17 mouse cellular contexts compared by ENCODE assay signal in genomic region chr13:34235056-34235455, GRCm38 (mm10).
"Had no signal": no experiment of that assay in that cellular context is flagged by ENCODE, and none has a peak within 500 bp of the region (broad histone marks: within the 10 kb centered on the region; RNA-seq: fewer than 3 reads in every experiment).

No protein-coding gene starts in this region.

- DNase-seq: layer of hippocampus, adult 9-11 months; liver, embryonic 13.5 days; lung, adult 2 months; lung, postnatal 14 days; midbrain, embryonic 14.5 days; right cerebral cortex, adult 18-20 months; right cerebral cortex, postnatal 14 days; right cerebral cortex, postnatal 4 days; thymus, adult 2 months; thymus, postnatal 14 days; thymus, postnatal 4 days had no signal

- H3K4me3 ChIP-seq: layer of hippocampus, adult 2 months; liver, embryonic 13.5 days; neural tube, embryonic 12.5 days; neural tube, embryonic 15.5 days had no signal

- H3K9me3 ChIP-seq: liver, embryonic 13.5 days; neural tube, embryonic 12.5 days; neural tube, embryonic 15.5 days had no signal

- H3K27ac ChIP-seq: kidney, postnatal 0 days; layer of hippocampus, adult 2 months; liver, embryonic 13.5 days; macrophage; neural tube, embryonic 12.5 days; neural tube, embryonic 15.5 days; stomach, postnatal 0 days had no signal

- H3K27me3 ChIP-seq: liver, embryonic 13.5 days; neural tube, embryonic 12.5 days; neural tube, embryonic 15.5 days had no signal

- H3K36me3 ChIP-seq: neural tube, embryonic 12.5 days; neural tube, embryonic 15.5 days had no signal

- H3K4me2 ChIP-seq: liver, embryonic 13.5 days; neural tube, embryonic 12.5 days; neural tube, embryonic 15.5 days had no signal

- H3K9ac ChIP-seq: liver, embryonic 13.5 days; neural tube, embryonic 12.5 days; neural tube, embryonic 15.5 days had no signal
